Mouse (Mus musculus): ENCODE measurements at regions not wholly inside any gene's neighbourhood (a gene's known extent, or its start where the extent isn't known, plus 50 kb on each side); places are given as distances from the start of the nearest gene placed in this dataset.

- no peak for DNase-seq
Observed at GRCm38 (mm10) chr10:111073851-111074430, 64.0 kb upstream of the Zdhhc17 start.

DNA sequence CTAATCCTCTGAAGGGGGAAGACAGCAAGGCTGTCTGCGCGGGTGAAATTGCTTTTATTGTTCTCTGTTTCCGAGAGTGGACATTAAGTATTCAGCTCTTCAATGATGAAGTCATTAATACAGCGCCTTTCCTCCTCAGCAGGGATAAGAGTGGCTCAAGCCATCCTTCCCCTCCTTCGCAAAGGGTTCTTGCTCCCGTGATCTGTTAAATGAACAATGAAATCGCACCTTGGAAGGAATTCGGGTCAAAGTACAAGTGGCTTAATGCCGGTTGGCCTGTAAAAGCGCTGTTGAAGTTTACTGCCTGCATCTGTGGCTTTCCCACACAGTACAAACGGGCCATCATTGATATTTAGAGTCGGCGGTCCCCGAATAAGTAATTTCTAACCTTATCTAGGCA, 63.3 kb upstream of the Zdhhc17 start:
- peak; percentile 63 for DNase-seq

DNA sequence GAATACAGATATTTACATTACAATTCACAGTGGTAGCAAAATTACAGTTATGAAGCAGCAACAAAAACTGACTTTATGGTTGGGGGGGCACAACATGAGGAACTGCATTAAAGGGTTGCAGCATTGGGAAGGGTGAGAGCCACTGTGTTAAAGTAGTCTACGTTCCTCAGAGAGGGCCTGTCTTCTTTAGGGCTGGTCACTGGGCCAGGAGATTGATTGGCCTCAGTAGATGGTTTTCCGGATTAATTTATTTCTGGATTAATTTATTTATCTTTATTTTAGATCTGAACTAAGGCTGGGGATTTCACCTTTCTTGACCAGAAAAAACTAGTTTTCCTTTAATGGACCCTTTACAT, 62.6 kb upstream of the Zdhhc17 start:
- DNase-seq = no peak

DNA sequence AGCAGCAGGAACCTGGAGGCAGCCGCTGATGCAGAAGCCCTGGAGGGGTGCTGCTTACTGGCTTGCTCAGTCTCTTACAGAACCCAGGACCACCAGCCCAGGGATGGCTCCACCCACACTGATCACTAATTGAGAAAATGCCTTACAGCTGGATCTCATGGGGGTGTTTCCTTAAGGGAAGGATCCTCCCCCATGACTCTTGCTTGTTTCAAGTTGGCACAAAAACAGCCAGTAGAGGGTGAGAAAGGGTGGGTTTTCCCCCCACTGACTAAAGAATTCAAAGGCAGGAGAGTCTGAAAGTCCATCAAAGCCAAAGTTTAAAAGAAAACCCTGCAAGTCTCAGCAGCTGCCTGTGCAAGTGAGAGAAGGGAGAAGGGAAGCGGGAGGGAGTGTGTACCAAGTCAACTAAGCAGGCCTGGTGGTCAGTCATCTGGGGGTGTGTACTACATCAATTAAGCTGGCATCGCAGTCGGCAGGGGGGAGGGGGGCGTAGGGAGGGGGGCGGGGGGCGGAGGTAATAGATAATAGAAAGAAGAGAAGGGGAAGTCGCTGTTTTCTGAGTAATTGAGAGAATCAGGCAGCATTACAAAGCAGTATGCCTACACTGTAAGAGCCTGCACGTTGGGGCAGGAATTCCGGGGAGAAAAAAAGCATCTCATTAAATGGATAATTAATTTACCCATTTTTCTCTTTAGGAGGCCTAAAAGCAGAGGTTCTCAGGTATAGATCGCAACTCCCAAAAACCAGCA, 62.0 kb upstream of the Zdhhc17 start:
- DNase-seq = peak; percentile 50

DNA sequence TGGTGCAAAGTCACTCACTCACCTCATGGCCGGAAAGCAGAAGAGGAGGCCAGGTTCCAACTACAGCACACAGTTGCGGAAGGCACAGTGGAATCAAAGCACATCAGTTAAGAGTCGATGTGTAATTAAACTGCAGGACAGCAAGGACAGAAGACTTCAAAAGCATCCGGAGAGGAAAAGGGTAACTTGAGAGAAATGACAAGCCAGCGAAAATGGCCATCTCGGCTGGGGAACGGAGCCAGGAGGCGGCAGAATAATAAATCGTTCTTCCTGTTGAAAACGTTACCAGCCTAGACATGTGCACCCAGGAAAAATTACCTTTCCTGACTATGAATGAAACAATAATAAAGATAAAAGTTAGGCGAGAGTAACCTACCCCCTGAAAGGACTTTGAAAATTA, 56.2 kb upstream of the Zdhhc17 start:
- DNase-seq = no peak

DNA sequence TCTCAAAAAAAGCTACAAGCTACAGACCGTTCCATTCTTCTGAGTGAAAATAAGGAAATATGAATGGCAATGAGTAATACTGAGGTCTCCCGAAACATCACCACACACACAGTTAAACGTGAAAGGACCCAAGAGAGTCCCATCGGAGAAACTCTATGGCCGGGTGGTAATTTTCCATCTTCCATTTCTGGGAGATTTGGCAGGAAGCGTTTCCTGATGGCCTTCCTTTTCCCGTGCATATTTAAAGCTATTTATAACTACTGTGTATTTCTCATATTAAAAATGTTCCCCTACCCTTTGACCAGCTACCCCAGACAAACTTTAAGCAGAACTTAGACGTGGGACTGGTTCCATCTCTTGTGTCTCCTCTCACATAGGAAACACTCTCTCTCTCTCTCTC, 50.7 kb upstream of the Zdhhc17 start:
- DNase-seq = peak; percentile 40

Data from kidney, adult 11 months (tissue).